Mouse (Mus musculus) hindbrain, embryonic 16.5 days (tissue): Measurements from ENCODE around the gene Ppp2r5c. TPM values are rescaled to one million over a fixed set of nuclear protein-coding genes. Genes with fewer than 3 reads are reported as not detected.

Experiments used
- ATAC-seq: fragments of 200-750 bp; cut with Nextera tagmentation; 2 replicates; pipeline ENCODE4 v1.8.0; 2017; ENCODE audit warnings: moderate TSS enrichment, moderate library complexity
- H3K27ac ChIP-seq: fragments of 300-500 bp; sonication (generic); 2 replicates; pipeline ENCODE4 v1.5.1; 2014; ENCODE audit warnings: low read depth, mild to moderate bottlenecking, control low read depth, low read length, moderate library complexity
- H3K27me3 ChIP-seq: fragments of 300-500 bp; sonication (generic); replicated peaks from 2 replicates; pipeline ENCODE4 v1.6.1; 2014; ENCODE audit warnings: low read length; ENCODE audit not compliant: control insufficient read depth, insufficient read depth
- H3K36me3 ChIP-seq: fragments of 300-500 bp; sonication (generic); 2 replicates; pipeline ENCODE4 v1.6.1; 2014; ENCODE audit warnings: mild to moderate bottlenecking, low read length, moderate library complexity, mixed read lengths; ENCODE audit not compliant: control insufficient read depth, insufficient read depth
- H3K4me1 ChIP-seq: fragments of 300-500 bp; sonication (generic); 2 replicates; pipeline ENCODE4 v1.6.1; 2014; ENCODE audit warnings: low read depth, low read length; ENCODE audit not compliant: control insufficient read depth, insufficient read depth
- H3K4me2 ChIP-seq: fragments of 300-500 bp; sonication (generic); 2 replicates; pipeline ENCODE4 v1.6.1; 2014; ENCODE audit warnings: mild to moderate bottlenecking, low read length, control low read depth, moderate library complexity
- H3K4me3 ChIP-seq: fragments of 300-500 bp; sonication (generic); 2 replicates; pipeline ENCODE4 v1.5.1; 2014; ENCODE audit warnings: mild to moderate bottlenecking, low read length, control low read depth, moderate library complexity
- H3K9ac ChIP-seq: fragments of 300-500 bp; sonication (generic); 2 replicates; pipeline ENCODE4 v1.6.1; 2014; ENCODE audit warnings: low read depth, mild to moderate bottlenecking, control low read depth, low read length, moderate library complexity
- H3K9me3 ChIP-seq: fragments of 300-500 bp; sonication (generic); 2 replicates; pipeline ENCODE4 v1.6.1; 2014; ENCODE audit warnings: mild to moderate bottlenecking, low read length, moderate library complexity; ENCODE audit not compliant: control insufficient read depth
- WGBS: fragments of 180-500 bp; shearing (Covaris S2); extraction: QIAGEN DNeasy Blood & Tissue Kit; methylation state at CpG from one replicate; pipeline ENCODE4 v1.1.7; 2014; 5-methylcytosine and 5-hydroxymethylcytosine counted together
- polyA plus RNA-seq: library from polyadenylated mRNA; unstranded; fragments of >200 nt; fragmentation: Nextera tagmentation; extraction: Ambion mirVana; gene quantifications from 2 replicates; pipeline ENCODE4 v1.2.1, GENCODE M21; 2015

The Ppp2r5c gene
- polyA plus RNA-seq, 1 experiment from 2014 or later: 136 TPM

GRCm38 (mm10) chr12:110508680-110509079, 61.8 kb downstream of the Ppp2r5c start:
- no peaks in the 10 kb centered on the region for H3K27me3 ChIP-seq
- H3K4me1 ChIP-seq: peaks cover 45% of the 10 kb centered on the region
- H3K4me2 ChIP-seq: no peak overlapping the region
- H3K36me3 ChIP-seq: no peaks in the 10 kb centered on the region
- H3K4me3 ChIP-seq: no peak overlapping the region
- no peaks in the 10 kb centered on the region for H3K9me3 ChIP-seq
- WGBS: 78% methylated on average over 5 of the region's 5 CpGs
- no peak overlapping the region for H3K9ac ChIP-seq
- no peak for ATAC-seq
- H3K27ac ChIP-seq: no peak overlapping the region

GRCm38 (mm10) chr12:110510171-110510871, 63.4 kb downstream of the Ppp2r5c start:
- ATAC-seq: no peak
- no peak overlapping the region for H3K9ac ChIP-seq
- no peak overlapping the region for H3K4me2 ChIP-seq
- H3K36me3 ChIP-seq: no peaks in the 10 kb centered on the region
- peaks cover 39% of the 10 kb centered on the region for H3K4me1 ChIP-seq
- WGBS: 60% methylated on average over 9 of the region's 9 CpGs
- H3K9me3 ChIP-seq: no peaks in the 10 kb centered on the region
- H3K4me3 ChIP-seq: no peak overlapping the region
- peak overlapping the region; percentile 51; the same call in 1 of the 2 replicates for H3K27ac ChIP-seq
- H3K27me3 ChIP-seq: no peaks in the 10 kb centered on the region

- no peak for ATAC-seq
- H3K27ac ChIP-seq: peak overlapping the region; percentile 34; the same call in 1 of the 2 replicates
- peaks cover 42% of the 10 kb centered on the region for H3K4me1 ChIP-seq
- no peaks in the 10 kb centered on the region for H3K9me3 ChIP-seq
- no peaks in the 10 kb centered on the region for H3K27me3 ChIP-seq
- no peak overlapping the region for H3K4me3 ChIP-seq
- H3K4me2 ChIP-seq: no peak overlapping the region
- H3K36me3 ChIP-seq: no peaks in the 10 kb centered on the region
- H3K9ac ChIP-seq: no peak overlapping the region
- 53% methylated on average over 12 of the region's 12 CpGs for WGBS
Measured at GRCm38 (mm10) chr12:110511201-110511600, 64.3 kb downstream of the Ppp2r5c start.

GRCm38 (mm10) chr12:110511856-110512433, 65.0 kb downstream of the Ppp2r5c start:
- H3K27ac ChIP-seq: no peak overlapping the region
- H3K36me3 ChIP-seq: no peaks in the 10 kb centered on the region
- 65% methylated on average over 9 of the region's 9 CpGs for WGBS
- no peak overlapping the region for H3K4me3 ChIP-seq
- H3K9ac ChIP-seq: no peak overlapping the region
- H3K4me1 ChIP-seq: peaks cover 42% of the 10 kb centered on the region
- no peak for ATAC-seq
- H3K27me3 ChIP-seq: no peaks in the 10 kb centered on the region
- no peaks in the 10 kb centered on the region for H3K9me3 ChIP-seq
- H3K4me2 ChIP-seq: no peak overlapping the region

- Histone ChIP-seq H3K36me3 (no peaks in the 10 kb centered on the region), H3K9ac (no peak overlapping the region), H3K4me2 (no peak overlapping the region), H3K9me3 (no peaks in the 10 kb centered on the region), H3K27me3 (no peaks in the 10 kb centered on the region), H3K27ac (no peak overlapping the region; the same call in 1 of the 2 replicates), H3K4me3 (no peak overlapping the region), H3K4me1 (peaks cover 42% of the 10 kb centered on the region)
- WGBS: 83% methylated on average over 7 of the region's 7 CpGs
- ATAC-seq: no peak
Measured at GRCm38 (mm10) chr12:110512884-110513283, 66.0 kb downstream of the Ppp2r5c start.

GRCm38 (mm10) chr12:110515676-110516075, 68.8 kb downstream of the Ppp2r5c start:
- no peak for ATAC-seq
- no peaks in the 10 kb centered on the region for H3K9me3 ChIP-seq
- WGBS: 77% methylated on average over 8 of the region's 8 CpGs
- H3K36me3 ChIP-seq: no peaks in the 10 kb centered on the region
- no peak overlapping the region for H3K27ac ChIP-seq
- no peaks in the 10 kb centered on the region for H3K27me3 ChIP-seq
- H3K4me2 ChIP-seq: no peak overlapping the region
- no peak overlapping the region for H3K4me3 ChIP-seq
- H3K9ac ChIP-seq: no peak overlapping the region
- peaks cover 19% of the 10 kb centered on the region for H3K4me1 ChIP-seq

- H3K9ac ChIP-seq: no peak overlapping the region
- H3K4me1 ChIP-seq: peaks cover 3% of the 10 kb centered on the region; the same call in 1 of the 2 replicates
- no peaks in the 10 kb centered on the region for H3K27me3 ChIP-seq
- 84% methylated on average over 15 of the region's 15 CpGs for WGBS
- H3K4me3 ChIP-seq: no peak overlapping the region
- no peaks in the 10 kb centered on the region for H3K9me3 ChIP-seq
- H3K27ac ChIP-seq: no peak overlapping the region
- no peak for ATAC-seq
- no peak overlapping the region for H3K4me2 ChIP-seq
- peaks cover 11% of the 10 kb centered on the region for H3K36me3 ChIP-seq
Measured at GRCm38 (mm10) chr12:110520236-110520987, 73.5 kb downstream of the Ppp2r5c start.

GRCm38 (mm10) chr12:110523526-110523925, 76.6 kb downstream of the Ppp2r5c start:
- 95% methylated on average over 5 of the region's 5 CpGs for WGBS
- no peak for ATAC-seq
- no peak overlapping the region for H3K27ac ChIP-seq

GRCm38 (mm10) chr12:110532711-110533110, 85.8 kb downstream of the Ppp2r5c start:
- Histone ChIP-seq H3K27ac (no peak overlapping the region), H3K27me3 (no peaks in the 10 kb centered on the region), H3K9me3 (no peaks in the 10 kb centered on the region), H3K4me3 (no peak overlapping the region), H3K4me2 (no peak overlapping the region), H3K9ac (no peak overlapping the region), H3K4me1 (no peaks in the 10 kb centered on the region), H3K36me3 (no peaks in the 10 kb centered on the region)
- 90% methylated on average over 6 of the region's 6 CpGs for WGBS
- no peak for ATAC-seq

More at GRCm38 (mm10) chr12:110523526-110523925, 76.6 kb downstream of the Ppp2r5c start:
- H3K27me3 ChIP-seq: no peaks in the 10 kb centered on the region
- no peak overlapping the region for H3K4me2 ChIP-seq
- no peak overlapping the region for H3K4me3 ChIP-seq
- peaks cover 13% of the 10 kb centered on the region for H3K36me3 ChIP-seq
- H3K4me1 ChIP-seq: no peaks in the 10 kb centered on the region
- no peaks in the 10 kb centered on the region for H3K9me3 ChIP-seq
- H3K9ac ChIP-seq: no peak overlapping the region
